Mouse (Mus musculus): ENCODE measurements at regions not wholly inside any gene's neighbourhood (a gene's known extent, or its start where the extent isn't known, plus 50 kb on each side); places are given as distances from the start of the nearest gene placed in this dataset.
"Not testable (repeated sequence)": the region's sequence is repeated elsewhere in the genome, so short reads cannot be mapped to it uniquely, and the experiment has no call there.

- no peak for DNase-seq
Observed at GRCm38 (mm10) chr10:56788081-56788480, 411.0 kb downstream of the Gja1 start.

GRCm38 (mm10) chr10:56793074-56793473 lies 415.9 kb downstream of the Gja1 start:
- DNase-seq, result peak; percentile 3

- no peak for DNase-seq
Observed at GRCm38 (mm10) chr10:56795396-56795795, 418.3 kb downstream of the Gja1 start.

- DNase-seq, result no peak
Observed at GRCm38 (mm10) chr10:56799307-56799706, 422.2 kb downstream of the Gja1 start.

DNA sequence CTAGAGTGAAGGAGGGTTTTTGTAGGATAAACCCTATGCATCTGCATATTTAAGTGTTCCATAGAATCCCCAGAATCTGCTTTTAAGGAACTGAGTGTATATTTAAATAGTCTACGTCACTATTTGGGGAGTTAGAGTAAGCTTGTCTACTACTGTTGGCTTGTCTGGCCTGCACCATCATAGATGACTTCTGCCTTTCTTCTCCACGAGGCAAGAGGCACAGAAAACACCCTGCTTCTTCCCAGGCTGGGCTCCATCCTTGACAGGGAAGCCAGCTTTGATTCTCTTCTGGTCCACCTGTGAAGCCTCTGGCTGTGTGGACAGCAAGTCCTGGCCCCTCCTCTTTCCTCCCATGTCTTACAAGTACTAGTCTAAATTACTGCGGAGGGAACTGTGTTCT lies 422.6 kb downstream of the Gja1 start:
- no peak for DNase-seq

GRCm38 (mm10) chr10:56809006-56809405 lies 431.9 kb downstream of the Gja1 start:
- DNase-seq, result no peak

- DNase-seq, result no peak
Observed at GRCm38 (mm10) chr10:56822158-56822557, 445.0 kb downstream of the Gja1 start.

- no peak for DNase-seq
Observed at GRCm38 (mm10) chr10:56831331-56831730, 454.2 kb downstream of the Gja1 start.

- no peak for DNase-seq
Observed at GRCm38 (mm10) chr10:56831966-56832365, 454.8 kb downstream of the Gja1 start.

GRCm38 (mm10) chr10:56836130-56836529 lies 459.0 kb downstream of the Gja1 start:
- no peak for DNase-seq

GRCm38 (mm10) chr10:56839006-56839495 lies 461.9 kb downstream of the Gja1 start:
- DNase-seq, result no peak

- no peak for DNase-seq
Observed at GRCm38 (mm10) chr10:56839545-56839944, 462.4 kb downstream of the Gja1 start.

DNA sequence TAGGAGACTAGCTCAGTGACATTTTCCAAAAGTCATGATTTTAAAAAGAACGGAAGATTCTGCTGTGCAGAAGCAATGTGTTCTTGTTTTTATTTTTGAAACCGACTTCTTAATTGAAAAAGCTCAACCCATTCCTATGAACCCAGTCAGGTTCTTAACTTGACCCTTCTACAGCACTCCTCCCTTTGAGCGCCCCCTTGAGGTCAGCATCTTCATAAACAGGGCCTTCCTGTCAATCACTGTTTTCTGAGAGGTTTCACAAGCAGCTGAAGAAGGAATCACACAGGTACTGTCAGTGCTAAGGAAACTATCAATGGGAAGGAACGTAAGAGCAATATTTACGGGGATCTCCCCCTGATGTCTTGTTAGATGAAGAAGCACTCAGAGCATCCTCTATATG lies 463.6 kb downstream of the Gja1 start:
- DNase-seq, result no peak

- no peak for DNase-seq
Observed at GRCm38 (mm10) chr10:56841486-56841885, 464.4 kb downstream of the Gja1 start.

GRCm38 (mm10) chr10:56841973-56842372 lies 464.8 kb downstream of the Gja1 start:
- no peak for DNase-seq

DNA sequence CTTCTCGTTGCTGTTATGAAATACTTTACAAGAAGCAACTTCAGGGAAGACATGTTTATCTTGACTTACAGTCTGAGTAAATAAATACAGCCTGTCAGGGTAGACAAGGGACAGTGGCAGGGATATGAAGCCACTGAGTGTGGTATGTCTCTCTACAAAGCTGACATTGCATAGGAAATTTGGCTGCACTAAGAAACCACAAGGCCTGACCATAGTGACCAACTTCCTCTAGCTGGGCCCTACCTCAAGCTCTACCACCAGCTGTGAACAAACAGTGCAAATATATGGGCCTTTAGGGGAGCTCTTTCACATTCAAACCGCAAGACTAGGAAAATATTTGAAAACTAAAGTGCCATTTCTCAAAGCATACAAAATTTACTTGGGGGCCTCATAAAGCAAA lies 475.4 kb downstream of the Gja1 start:
- DNase-seq, result no peak

- no peak for DNase-seq
Observed at GRCm38 (mm10) chr10:56856186-56856585, 479.1 kb downstream of the Gja1 start.

- DNase-seq, result no peak
Observed at GRCm38 (mm10) chr10:56879744-56880143, 502.6 kb downstream of the Gja1 start.

DNA sequence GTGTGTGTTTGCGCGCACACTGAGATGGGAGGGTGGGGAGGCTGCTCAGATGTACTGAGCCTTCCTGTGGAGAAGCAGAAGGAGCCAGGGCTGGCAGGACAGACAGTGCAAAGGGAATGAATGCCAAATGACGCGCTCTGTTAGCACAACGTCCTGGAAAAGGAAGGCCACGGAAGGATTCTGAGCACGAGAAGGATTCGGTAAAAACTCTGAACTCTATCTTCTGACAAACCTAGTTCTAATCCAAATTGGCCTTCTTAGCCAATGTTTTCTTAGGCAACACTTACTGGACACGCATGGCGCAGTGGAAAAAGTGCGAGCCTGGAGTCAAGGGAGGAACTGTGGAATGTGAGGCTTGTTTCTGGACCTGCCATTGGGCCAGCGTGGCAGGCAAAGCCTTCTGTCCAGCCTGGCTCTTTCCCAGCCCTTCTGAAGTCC lies 503.0 kb downstream of the Gja1 start:
- DNase-seq, result no peak

DNA sequence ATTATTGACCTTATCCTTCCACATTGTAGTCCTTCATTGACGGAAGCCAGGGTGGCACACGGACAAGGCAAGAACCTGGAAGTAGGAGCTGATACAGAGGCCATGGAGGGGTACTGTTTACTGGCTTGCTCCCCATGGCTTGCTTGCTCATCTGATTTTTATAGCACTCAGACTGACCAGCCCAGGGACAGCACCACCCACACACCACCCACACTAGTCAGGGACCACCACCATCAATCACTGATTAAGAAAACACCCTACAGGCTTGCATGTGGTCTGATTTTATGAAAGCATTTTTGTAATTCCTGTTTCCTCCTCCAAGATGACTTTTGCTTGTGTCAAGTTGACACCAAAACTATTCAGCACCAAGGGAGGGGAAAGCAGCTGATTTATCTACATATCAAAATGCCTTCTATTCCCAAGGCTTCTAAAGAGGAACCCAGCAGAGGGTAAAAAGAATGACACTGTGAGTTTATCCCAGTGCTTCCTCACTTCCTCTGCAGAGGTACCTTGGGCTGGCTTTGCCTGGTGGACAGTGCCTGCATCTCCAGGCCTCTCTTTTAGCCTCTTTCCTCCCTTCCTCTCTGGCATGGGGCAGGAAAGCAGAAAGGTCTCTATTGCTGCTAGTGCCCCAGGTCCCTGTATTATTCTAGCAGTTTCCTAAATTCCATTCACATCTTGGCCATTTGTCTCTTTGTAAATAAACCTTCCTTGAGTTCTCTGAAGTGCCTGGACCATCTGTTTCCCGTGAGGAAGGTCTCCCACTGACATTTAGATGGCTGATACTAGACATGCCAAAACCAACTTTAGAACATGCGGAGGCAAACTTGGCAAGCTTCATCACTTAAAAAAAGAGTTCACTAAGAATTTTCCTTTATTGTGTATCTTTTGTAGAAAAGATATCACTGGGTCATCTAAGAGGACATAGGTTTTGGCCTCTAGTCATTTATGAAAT lies 507.6 kb downstream of the Gja1 start:
- peak; percentile 34 for DNase-seq

DNA sequence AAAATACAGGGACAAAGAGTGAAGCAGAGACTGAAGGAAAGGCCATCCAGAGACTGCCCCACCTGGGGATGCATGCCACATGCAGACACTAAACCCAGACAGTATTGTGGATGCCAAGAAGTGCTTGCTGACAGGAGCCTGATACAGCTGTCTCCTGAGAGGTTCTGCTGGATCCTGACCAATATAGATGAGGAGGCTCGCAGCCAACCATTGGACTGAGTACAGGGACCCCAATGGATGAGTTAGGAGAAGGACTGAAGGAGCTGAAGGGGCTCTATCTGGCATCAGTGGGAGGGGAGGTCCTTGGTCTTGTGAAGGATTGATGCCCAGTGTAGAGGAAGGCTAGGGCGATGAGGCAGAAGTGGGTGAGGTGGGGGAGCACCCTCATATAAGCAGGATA lies 514.4 kb downstream of the Gja1 start:
- DNase-seq, result not testable (repeated sequence)

DNA sequence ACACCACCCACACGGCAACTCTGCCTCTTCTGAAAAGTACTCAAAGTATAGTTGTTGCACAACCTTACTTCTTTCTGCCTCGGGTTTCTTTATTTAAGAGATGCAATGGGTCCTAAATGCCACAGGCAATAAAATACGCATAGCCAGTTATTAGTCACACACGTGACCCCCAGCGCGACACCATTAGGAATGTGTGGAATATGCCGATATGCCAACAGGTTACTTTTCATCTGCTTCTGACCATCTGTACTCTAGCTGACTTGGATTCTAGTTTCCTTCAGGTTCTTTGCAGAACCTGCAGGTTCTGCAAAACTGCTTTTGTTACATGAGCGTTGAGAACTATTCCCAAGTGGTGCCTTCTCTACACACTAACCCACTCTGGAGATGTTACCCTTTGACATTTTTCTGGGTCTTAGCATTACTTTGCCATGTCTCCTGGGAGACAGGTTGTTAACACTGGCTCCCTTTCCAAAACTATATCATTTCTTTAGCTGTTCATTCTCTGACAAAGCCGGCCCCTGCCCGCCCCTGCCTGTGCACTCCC lies 515.6 kb downstream of the Gja1 start:
- no peak for DNase-seq

GRCm38 (mm10) chr10:56893210-56893705 lies 516.1 kb downstream of the Gja1 start:
- DNase-seq, result no peak
